Mouse (Mus musculus): ENCODE results near the gene Ttll5.
A peak's percentile ranks its signal among the peaks of the same experiment; 100 is the strongest.

The Ttll5 gene

GRCm38 (mm10) chr12:85930713-85931112, 106.3 kb downstream of the Ttll5 start:
- no peak for DNase-seq

GRCm38 (mm10) chr12:85933241-85933640, 108.8 kb downstream of the Ttll5 start:
- no peak for DNase-seq

GRCm38 (mm10) chr12:85937384-85937783, 112.9 kb downstream of the Ttll5 start:
- no peak for DNase-seq

- DNase-seq: no peak
Observed at GRCm38 (mm10) chr12:85943456-85943855, 119.0 kb downstream of the Ttll5 start.

- DNase-seq: no peak
Observed at GRCm38 (mm10) chr12:85944419-85944818, 120.0 kb downstream of the Ttll5 start.

- no peak for DNase-seq
Observed at GRCm38 (mm10) chr12:85947161-85947560, 122.7 kb downstream of the Ttll5 start.

- no peak for DNase-seq
Observed at GRCm38 (mm10) chr12:85949667-85950066, 125.2 kb downstream of the Ttll5 start.

- DNase-seq: no peak
Observed at GRCm38 (mm10) chr12:85950371-85950770, 125.9 kb downstream of the Ttll5 start.

GRCm38 (mm10) chr12:85951036-85951435, 126.6 kb downstream of the Ttll5 start:
- no peak for DNase-seq

GRCm38 (mm10) chr12:85951822-85952221, 127.4 kb downstream of the Ttll5 start:
- DNase-seq: peak; percentile 47

GRCm38 (mm10) chr12:85952349-85952748, 127.9 kb downstream of the Ttll5 start:
- DNase-seq: no peak

- no peak for DNase-seq
Observed at GRCm38 (mm10) chr12:85954167-85954566, 129.7 kb downstream of the Ttll5 start.

- no peak for DNase-seq
Observed at GRCm38 (mm10) chr12:85955062-85955461, 130.6 kb downstream of the Ttll5 start.

- no peak for DNase-seq
Observed at GRCm38 (mm10) chr12:85955690-85956089, 131.2 kb downstream of the Ttll5 start.

- no peak for DNase-seq
Observed at GRCm38 (mm10) chr12:85956251-85956650, 131.8 kb downstream of the Ttll5 start.

GRCm38 (mm10) chr12:85958460-85958859, 134.0 kb downstream of the Ttll5 start:
- no peak for DNase-seq

GRCm38 (mm10) chr12:85959822-85960501, 135.5 kb downstream of the Ttll5 start:
- no peak for DNase-seq

- no peak for DNase-seq
Observed at GRCm38 (mm10) chr12:85960699-85961098, 136.2 kb downstream of the Ttll5 start.

GRCm38 (mm10) chr12:85963160-85963559, 138.7 kb downstream of the Ttll5 start:
- DNase-seq: no peak

GRCm38 (mm10) chr12:85963699-85964098, 139.2 kb downstream of the Ttll5 start:
- peak; percentile 42 for DNase-seq

GRCm38 (mm10) chr12:85964436-85964835, 140.0 kb downstream of the Ttll5 start:
- no peak for DNase-seq

- DNase-seq: no peak
Observed at GRCm38 (mm10) chr12:85967812-85968211, 143.4 kb downstream of the Ttll5 start.

- DNase-seq: no peak
Observed at GRCm38 (mm10) chr12:85968409-85968808, 143.9 kb downstream of the Ttll5 start.

- DNase-seq: peak; percentile 73
Observed at GRCm38 (mm10) chr12:85969571-85969970, 145.1 kb downstream of the Ttll5 start.

- DNase-seq: no peak
Observed at GRCm38 (mm10) chr12:85970191-85970590, 145.7 kb downstream of the Ttll5 start.
